Comparison of ENCODE assay signal across 14 mouse cellular contexts in genomic region chr2:83733981-83734393, GRCm38 (mm10). TPM values are rescaled to one million over a fixed set of nuclear protein-coding genes. Genes with fewer than 3 reads are reported as not detected.
DNase-seq lines count a peak whose midpoint lies in the region; ATAC-seq and TF ChIP-seq lines count a peak whose summit lies in the region.
"Had no signal": no experiment of that assay in that cellular context is flagged by ENCODE, and none has a peak within 500 bp of the region (broad histone marks: within the 10 kb centered on the region; RNA-seq: fewer than 3 reads in every experiment).

No protein-coding gene starts in this region.

- H3K27me3 ChIP-seq in kidney, postnatal 0 days (ENCODE audit: insufficient read depth, low read length): no peaks in the 10 kb centered on the region
- no peaks in the 10 kb centered on the region for H3K27me3 ChIP-seq in intestine, postnatal 0 days (replicated peaks; ENCODE audit: control insufficient read depth, insufficient read depth, low read length)
- H3K27me3 ChIP-seq in myocyte (ENCODE audit: control insufficient read depth, insufficient read depth, insufficient read length): no peaks in the 10 kb centered on the region
- H3K27me3 ChIP-seq: embryonic facial prominence, embryonic 12.5 days; forebrain, embryonic 12.5 days; hindbrain, embryonic 13.5 days; neural tube, embryonic 12.5 days had no signal

- no peak overlapping the region for H3K27ac ChIP-seq in kidney, postnatal 0 days
- H3K27ac ChIP-seq in intestine, postnatal 0 days (ENCODE audit: low read depth, low read length): no peak overlapping the region
- H3K27ac ChIP-seq: embryonic facial prominence, embryonic 12.5 days; forebrain, embryonic 12.5 days; hindbrain, embryonic 13.5 days; neural tube, embryonic 12.5 days had no signal

- H3K4me3 ChIP-seq in kidney, postnatal 0 days (replicated peaks; ENCODE audit: low read depth, low read length): no peak overlapping the region
- peak overlapping the region; percentile 17 for H3K4me3 ChIP-seq in intestine, postnatal 0 days (ENCODE audit: low read depth, low read length)
- no peak overlapping the region for H3K4me3 ChIP-seq in myocyte
- H3K4me3 ChIP-seq: embryonic facial prominence, embryonic 12.5 days; forebrain, embryonic 12.5 days; hindbrain, embryonic 13.5 days; neural tube, embryonic 12.5 days had no signal

- peaks cover 82% of the 10 kb centered on the region for H3K79me2 ChIP-seq in myocyte (ENCODE audit: control insufficient read depth, insufficient read depth)

- H3K4me1 ChIP-seq in kidney, postnatal 0 days (replicated peaks; ENCODE audit: insufficient read depth, low read length): peaks cover 6% of the 10 kb centered on the region
- no peaks in the 10 kb centered on the region for H3K4me1 ChIP-seq in intestine, postnatal 0 days (replicated peaks; ENCODE audit: control insufficient read depth, insufficient read depth, low read length)
- H3K4me1 ChIP-seq: forebrain, embryonic 12.5 days; neural tube, embryonic 12.5 days had no signal

- no peak for ATAC-seq in kidney, postnatal 0 days (replicated peaks; ENCODE audit: low FRiP score, low read depth)
- no peak for ATAC-seq in intestine, postnatal 0 days

- H3K36me3 ChIP-seq in kidney, postnatal 0 days (ENCODE audit: insufficient read depth, low read length): 0 out of 2 replicates have a peak, but pooled peaks cover 12% of the 10 kb centered on the region
- peaks cover 15% of the 10 kb centered on the region for H3K36me3 ChIP-seq in intestine, postnatal 0 days (ENCODE audit: control insufficient read depth, insufficient read depth)
- peaks cover 19% of the 10 kb centered on the region for H3K36me3 ChIP-seq in myocyte (ENCODE audit: control insufficient read depth, insufficient read depth)

- 71% methylated on average over 13 of the region's 13 CpGs for WGBS in kidney, postnatal 0 days
- 25% methylated on average over 13 of the region's 13 CpGs for WGBS in intestine, postnatal 0 days

- no peak for TF ChIP-seq POLR2A in myocyte (IDR thresholded peaks at IDR 0.05; ENCODE audit: insufficient read length, low read depth)

- DNase-seq in kidney, postnatal 0 days (ENCODE audit: low spot score): peak; percentile 61
- DNase-seq in kidney, postnatal 10 days: no peak
- DNase-seq in adipocyte (ENCODE audit: low spot score): peak; percentile 35
- no peak for DNase-seq in urinary bladder, postnatal 10 days (ENCODE audit: low spot score)
- no peak for DNase-seq in cerebellum, postnatal 25 days
- DNase-seq: cerebellum, adult 8-10 months; layer of hippocampus, adult 9-11 months; thymus, postnatal 25 days had no signal

- no peak overlapping the region for H3ac ChIP-seq in myocyte (ENCODE audit: control insufficient read depth, insufficient read length)

- H3K4me2 ChIP-seq in kidney, postnatal 0 days (ENCODE audit: low read length): no peak overlapping the region
- H3K4me2 ChIP-seq in intestine, postnatal 0 days (replicated peaks; ENCODE audit: low read depth): peak overlapping the region; percentile 51
- peak overlapping the region; percentile 45 for H3K4me2 ChIP-seq in myocyte (ENCODE audit: low read depth)
- H3K4me2 ChIP-seq: embryonic facial prominence, embryonic 12.5 days; forebrain, embryonic 12.5 days; hindbrain, embryonic 13.5 days; neural tube, embryonic 12.5 days had no signal

- TF ChIP-seq CTCF in kidney, postnatal 0 days (IDR thresholded peaks at IDR 0.05; ENCODE audit: low read depth): no peak
- TF ChIP-seq CTCF in intestine, postnatal 0 days (IDR thresholded peaks at IDR 0.05; ENCODE audit: low read depth): no peak

- no peak overlapping the region for H3K9ac ChIP-seq in kidney, postnatal 0 days (ENCODE audit: low read depth, low read length)
- no peak overlapping the region for H3K9ac ChIP-seq in intestine, postnatal 0 days (ENCODE audit: low read depth, low read length)
- H3K9ac ChIP-seq: embryonic facial prominence, embryonic 12.5 days; forebrain, embryonic 12.5 days; hindbrain, embryonic 13.5 days; neural tube, embryonic 12.5 days had no signal

- no peaks in the 10 kb centered on the region for H3K9me3 ChIP-seq in kidney, postnatal 0 days (replicated peaks; ENCODE audit: low read length)
- no peaks in the 10 kb centered on the region for H3K9me3 ChIP-seq in intestine, postnatal 0 days (ENCODE audit: control insufficient read depth)
- H3K9me3 ChIP-seq: embryonic facial prominence, embryonic 12.5 days; forebrain, embryonic 12.5 days; hindbrain, embryonic 13.5 days; neural tube, embryonic 12.5 days had no signal

TF ChIP-seq in myocyte, 11 proteins besides CTCF, POLR2A, EP300 and RAD21:
- TF ChIP-seq MYOD1 (IDR thresholded peaks at IDR 0.05; ENCODE audit: control insufficient read depth in 1 of 3, insufficient read length in 2 of 3, low read depth in 2 of 3) (no peak), POLR2AphosphoS2 (IDR thresholded peaks at IDR 0.05; ENCODE audit: insufficient read length, low read depth) (no peak), CEBPB (IDR thresholded peaks at IDR 0.05; ENCODE audit: insufficient read depth, poor library complexity, severe bottlenecking) (no peak), E2F4 (IDR thresholded peaks at IDR 0.05; ENCODE audit: insufficient read depth) (no peak), MYOG (IDR thresholded peaks at IDR 0.05; ENCODE audit: control insufficient read depth in 1 of 3, insufficient read depth in 1 of 3, insufficient read length in 2 of 3, low read depth in 2 of 3) (no peak), REST (IDR thresholded peaks at IDR 0.05; ENCODE audit: insufficient read depth, insufficient read length) (no peak), SRF (IDR thresholded peaks at IDR 0.05; ENCODE audit: control insufficient read depth, insufficient read length, low read depth) (no peak), USF1 (IDR thresholded peaks at IDR 0.05; ENCODE audit: low read depth) (no peak)

RNA-seq across cellular contexts. Expression of gene Itgav, which starts 9.8 kb away (rescaled TPM):
- 164 and 165 TPM in 2 replicates for polyA plus RNA-seq in kidney, postnatal 0 days (2015; fragmentation: Nextera tagmentation; extraction: Ambion mirVana)
- polyA plus RNA-seq in intestine, postnatal 0 days (2015; fragmentation: Nextera tagmentation; extraction: Ambion mirVana): 86.6 and 95.0 TPM in 2 replicates
- polyA plus RNA-seq in myocyte (2012; fragmentation: generic; extraction: Trizol): 26.2 TPM

Comparison
In these comparisons a context has a peak if more than half of its experiments do, and no peak if none do; other contexts are left out.
1. DNase-seq: peak in kidney, postnatal 0 days (single experiment) and adipocyte (single experiment); none in kidney, postnatal 10 days (single experiment), urinary bladder, postnatal 10 days (single experiment) and cerebellum, postnatal 25 days (0 of 2).